Mouse (Mus musculus) lung, embryonic 14.5 days (tissue): ENCODE measurements around the gene Lypd5. TPM values are rescaled to one million over a fixed set of nuclear protein-coding genes. Genes with fewer than 3 reads are reported as not detected.

Source experiments
- ATAC-seq: fragments of 200-750 bp; cut with Nextera tagmentation; 2 replicates; pipeline ENCODE4 v1.8.0; 2017; ENCODE audit warnings: mild to moderate bottlenecking, moderate TSS enrichment, moderate library complexity; ENCODE audit not compliant: insufficient read depth
- DNase-seq: peaks from one replicate; pipeline ENCODE4 v3.0.0-alpha.2; 2015
- H3K27ac ChIP-seq: fragments of 300-500 bp; sonication (generic); 2 replicates; pipeline ENCODE4 v1.5.1; 2014; ENCODE audit warnings: low read depth, mild to moderate bottlenecking, moderate library complexity
- H3K27me3 ChIP-seq: fragments of 300-500 bp; sonication (generic); 2 replicates; pipeline ENCODE4 v1.6.1; 2014; ENCODE audit warnings: low read length, control low read depth; ENCODE audit not compliant: insufficient read depth
- H3K36me3 ChIP-seq: fragments of 300-500 bp; sonication (generic); 2 replicates; pipeline ENCODE4 v1.6.1; 2014; ENCODE audit warnings: control low read depth; ENCODE audit not compliant: insufficient read depth
- H3K4me1 ChIP-seq: fragments of 300-500 bp; sonication (generic); 2 replicates; pipeline ENCODE4 v1.6.1; 2014; ENCODE audit warnings: antibody characterized with exemption, control low read depth; ENCODE audit not compliant: insufficient read depth
- H3K4me2 ChIP-seq: fragments of 300-500 bp; sonication (generic); 2 replicates; pipeline ENCODE4 v1.6.1; 2014; ENCODE audit warnings: mild to moderate bottlenecking
- H3K4me3 ChIP-seq: fragments of 300-500 bp; sonication (generic); 2 replicates; pipeline ENCODE4 v1.5.1; 2014; ENCODE audit warnings: low read depth, low read length
- H3K9ac ChIP-seq: fragments of 300-500 bp; sonication (generic); 2 replicates; pipeline ENCODE4 v1.6.1; 2014
- H3K9me3 ChIP-seq: fragments of 300-500 bp; sonication (generic); 2 replicates; pipeline ENCODE4 v1.6.1; 2016; ENCODE audit warnings: low read depth, low read length, control low read depth
- CTCF ChIP-seq: IDR thresholded peaks from 2 replicates; pipeline ENCODE4 v1.5.1; 2016; ENCODE audit warnings: antibody characterized with exemption, low read depth
- WGBS: fragments of 180-500 bp; shearing (Covaris S2); extraction: QIAGEN DNeasy Blood & Tissue Kit; methylation state at CpG from one replicate; pipeline ENCODE4 v1.1.7; 2014; 5-methylcytosine and 5-hydroxymethylcytosine counted together
- polyA plus RNA-seq: library from polyadenylated mRNA; unstranded; fragments of >200 nt; fragmentation: Nextera tagmentation; extraction: Ambion mirVana; gene quantifications from 2 replicates; pipeline ENCODE4 v1.2.1, GENCODE M21; 2014

The Lypd5 gene
- polyA plus RNA-seq, 1 experiment from 2014 or later = not detected

DNA sequence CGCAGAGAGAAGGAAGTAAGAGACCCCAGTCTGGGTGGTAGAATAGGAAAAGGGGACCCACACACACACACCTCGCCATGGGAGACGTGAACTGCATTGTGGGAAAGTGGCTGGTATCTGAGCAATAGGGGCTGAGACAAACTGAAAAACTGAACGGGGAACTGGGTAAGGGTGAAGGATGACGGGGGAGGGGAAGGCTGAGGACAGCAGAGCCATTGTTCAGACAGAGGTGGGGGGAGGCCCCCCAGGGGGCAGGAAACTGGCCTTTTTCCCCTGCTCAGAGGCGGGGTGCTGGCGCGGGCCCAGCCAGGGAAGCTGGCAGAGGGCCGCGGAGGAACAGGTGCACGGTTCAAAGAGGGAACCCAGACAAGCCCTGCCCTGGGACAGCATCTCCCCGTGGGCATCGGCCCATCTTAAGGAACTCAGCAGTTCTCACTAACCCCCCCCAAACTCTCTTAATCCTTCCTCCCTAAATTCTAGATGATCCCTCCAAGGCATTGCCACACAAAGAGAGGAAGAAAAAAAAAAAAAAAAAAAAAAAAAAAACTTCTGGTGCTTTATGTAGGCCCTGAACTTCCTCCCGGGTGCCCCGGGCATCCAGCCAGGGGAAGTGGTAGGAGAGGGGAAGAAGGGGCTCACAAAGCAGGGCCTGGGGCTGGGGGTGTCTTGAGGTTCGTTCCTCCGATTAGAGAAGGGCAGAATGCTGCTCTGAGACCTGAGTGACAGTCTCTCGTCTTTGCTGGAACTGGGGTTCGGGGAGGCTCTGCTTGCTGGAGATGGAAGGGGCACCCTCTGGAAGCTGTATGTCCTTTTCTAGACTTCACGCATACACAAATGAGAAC is 24.8 kb downstream of the Lypd5 start:
- peaks cover 7% of the 10 kb centered on the region; the same call in 1 of the 2 replicates for H3K27me3 ChIP-seq
- TF ChIP-seq CTCF = no peak
- ATAC-seq (peak; percentile 47), DNase-seq (peak; percentile 67)
- WGBS = 35% methylated on average over 20 of the region's 20 CpGs
- no peaks in the 10 kb centered on the region for H3K9me3 ChIP-seq
- peak overlapping the region; percentile 60 for H3K27ac ChIP-seq
- no peaks in the 10 kb centered on the region for H3K36me3 ChIP-seq
- peaks cover 3% of the 10 kb centered on the region; the same call in 1 of the 2 replicates for H3K4me1 ChIP-seq
- peak overlapping the region; percentile 11; the same call in 1 of the 2 replicates for H3K9ac ChIP-seq
- peak overlapping the region; percentile 47 for H3K4me2 ChIP-seq
- peak overlapping the region; percentile 14; the same call in 1 of the 2 replicates for H3K4me3 ChIP-seq

DNA sequence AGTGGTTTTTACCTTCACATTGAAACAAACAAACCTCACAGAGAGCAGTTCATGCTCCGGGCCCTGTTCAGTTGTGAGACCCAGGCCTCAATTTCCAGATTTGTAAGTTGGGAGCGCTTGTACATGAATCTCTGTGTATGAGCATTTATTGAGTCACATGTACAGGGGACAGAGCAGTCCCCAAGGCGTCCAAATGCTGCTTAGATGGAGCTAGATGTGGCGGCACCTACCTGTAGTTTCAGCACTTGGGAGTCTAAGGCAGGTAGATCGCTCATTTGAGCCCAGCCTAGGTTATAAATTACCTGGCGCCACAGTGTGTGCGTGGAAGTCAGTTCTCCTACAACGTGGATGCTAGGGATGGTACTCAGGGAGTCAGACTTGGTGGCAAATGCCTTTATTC is 27.5 kb downstream of the Lypd5 start:
- H3K4me2 ChIP-seq = no peak overlapping the region

DNA sequence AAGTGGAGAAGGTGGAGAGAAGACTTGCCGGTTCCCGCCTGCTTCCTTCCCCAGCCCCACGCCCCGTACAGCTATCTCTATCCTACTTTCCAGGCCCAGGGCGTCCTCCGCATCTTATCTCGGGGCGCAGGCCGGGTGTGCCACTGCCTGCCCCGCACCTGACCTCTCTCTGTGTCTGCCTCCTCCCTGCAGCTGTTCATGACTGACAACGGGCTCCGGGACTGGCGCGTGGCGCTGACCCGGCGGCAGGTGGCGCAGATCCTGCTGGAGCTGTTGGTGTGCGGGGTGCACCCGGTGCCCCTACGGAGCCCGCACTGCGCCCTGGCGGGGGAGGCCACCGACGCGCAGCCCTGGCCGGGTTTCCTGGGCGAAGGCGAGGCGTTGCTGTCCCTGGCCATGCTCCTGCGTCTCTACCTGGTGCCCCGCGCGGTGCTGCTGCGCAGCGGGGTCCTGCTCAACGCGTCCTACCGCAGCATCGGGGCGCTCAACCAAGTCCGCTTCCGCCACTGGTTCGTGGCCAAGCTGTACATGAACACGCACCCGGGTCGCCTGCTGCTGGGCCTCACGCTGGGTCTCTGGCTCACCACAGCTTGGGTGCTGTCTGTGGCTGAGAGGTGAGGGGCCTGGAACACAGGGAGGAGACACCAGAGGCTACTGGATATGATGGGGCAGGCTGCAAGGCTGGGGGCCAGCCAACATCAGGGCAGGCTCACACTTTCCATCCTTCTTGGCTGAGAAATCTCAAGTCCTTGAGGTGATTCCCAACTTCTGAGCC is 28.3 kb downstream of the Lypd5 start:
- ATAC-seq (peak; percentile 78), DNase-seq (peak; percentile 55)
- Histone ChIP-seq H3K4me3 (peak overlapping the region; percentile 18), H3K27ac (peak overlapping the region; percentile 24; the same call in 1 of the 2 replicates), H3K9ac (peak overlapping the region; percentile 40), H3K4me1 (peaks cover 3% of the 10 kb centered on the region; the same call in 1 of the 2 replicates), H3K27me3 (peaks cover 7% of the 10 kb centered on the region; the same call in 1 of the 2 replicates), H3K9me3 (no peaks in the 10 kb centered on the region), H3K36me3 (no peaks in the 10 kb centered on the region), H3K4me2 (peak overlapping the region; percentile 57)
- WGBS = 4% methylated on average over 49 of the region's 49 CpGs
- peak; percentile 47; the same call in 1 of the 2 replicates for TF ChIP-seq CTCF

More for the DNA sequence above, 27.5 kb downstream of the Lypd5 start:
- H3K27me3 ChIP-seq = peaks cover 7% of the 10 kb centered on the region; the same call in 1 of the 2 replicates
- H3K36me3 ChIP-seq = no peaks in the 10 kb centered on the region
- H3K27ac ChIP-seq = peak overlapping the region; percentile 7; the same call in 1 of the 2 replicates
- no peaks in the 10 kb centered on the region for H3K9me3 ChIP-seq
- no peak overlapping the region for H3K9ac ChIP-seq
- H3K4me1 ChIP-seq = peaks cover 3% of the 10 kb centered on the region; the same call in 1 of the 2 replicates
- no peak for TF ChIP-seq CTCF
- ATAC-seq (no peak), DNase-seq (no peak)
- 83% methylated on average over 8 of the region's 8 CpGs for WGBS
- H3K4me3 ChIP-seq = no peak overlapping the region

DNA sequence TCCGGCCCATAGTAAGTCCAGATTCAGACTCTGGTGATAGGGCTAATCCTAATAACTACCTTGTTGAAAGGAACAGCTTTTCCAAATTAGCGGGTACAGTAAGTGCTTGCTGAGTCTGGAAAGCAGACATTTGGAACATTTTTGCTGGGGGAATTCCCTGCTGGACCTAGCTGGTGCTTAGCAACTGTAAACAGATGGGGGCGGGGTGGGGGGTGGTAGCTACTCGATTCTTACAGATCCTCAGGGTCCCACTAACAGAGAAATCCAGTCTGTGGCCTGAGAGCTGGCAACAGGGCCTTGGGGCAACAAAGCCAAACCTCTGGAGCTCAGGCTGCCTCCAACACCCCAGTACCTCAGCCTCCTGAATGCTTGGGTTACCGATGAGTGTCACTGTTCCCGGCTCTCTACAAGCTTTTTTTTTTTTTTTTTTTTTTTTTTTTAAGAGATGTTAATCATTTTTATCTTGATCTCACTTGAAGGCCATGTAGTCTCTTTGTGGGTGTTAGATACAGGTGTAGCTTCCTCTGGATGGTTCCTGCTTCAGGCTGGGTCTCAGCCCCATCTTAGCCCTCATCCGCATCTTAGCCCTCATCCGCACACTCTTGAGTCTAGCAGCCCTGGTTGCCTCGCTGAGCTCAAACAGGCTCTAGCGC is 29.2 kb downstream of the Lypd5 start:
- no peak overlapping the region for H3K4me2 ChIP-seq
- no peak overlapping the region for H3K4me3 ChIP-seq
- H3K4me1 ChIP-seq = no peaks in the 10 kb centered on the region
- ATAC-seq = no peak
- H3K36me3 ChIP-seq = no peaks in the 10 kb centered on the region
- 61% methylated on average over 10 of the region's 10 CpGs for WGBS
- DNase-seq = no peak
- no peak overlapping the region for H3K9ac ChIP-seq
- no peaks in the 10 kb centered on the region for H3K9me3 ChIP-seq
- H3K27ac ChIP-seq = no peak overlapping the region
- TF ChIP-seq CTCF = no peak
- peaks cover 7% of the 10 kb centered on the region; the same call in 1 of the 2 replicates for H3K27me3 ChIP-seq

DNA sequence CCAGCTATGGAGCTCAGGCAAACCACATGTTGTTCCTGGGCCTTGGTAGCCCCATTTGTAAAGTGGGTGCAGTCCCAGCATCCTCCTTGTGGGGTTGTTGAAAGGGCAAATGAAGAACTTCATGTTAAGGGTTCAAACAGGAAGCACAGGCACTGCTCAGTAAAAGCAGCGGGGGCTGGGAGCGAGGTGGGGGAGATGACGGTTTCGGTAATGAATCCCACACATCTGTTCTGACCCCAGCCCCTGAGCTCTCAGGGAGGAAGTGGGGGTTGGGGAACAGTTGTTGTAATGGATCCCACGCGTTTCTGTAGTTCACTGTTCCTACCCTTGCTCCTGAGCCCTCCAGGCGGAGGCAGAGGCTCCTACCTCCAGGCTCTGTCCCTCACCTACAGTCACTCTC is 30.9 kb downstream of the Lypd5 start:
- H3K4me2 ChIP-seq = no peak overlapping the region
- TF ChIP-seq CTCF = no peak
- H3K4me3 ChIP-seq = no peak overlapping the region
- no peak overlapping the region for H3K9ac ChIP-seq
- 46% methylated on average over 7 of the region's 7 CpGs for WGBS
- DNase-seq (no peak), ATAC-seq (no peak)
- H3K4me1 ChIP-seq = no peaks in the 10 kb centered on the region
- no peak overlapping the region for H3K27ac ChIP-seq
- peaks cover 7% of the 10 kb centered on the region; the same call in 1 of the 2 replicates for H3K27me3 ChIP-seq
- H3K9me3 ChIP-seq = no peaks in the 10 kb centered on the region
- H3K36me3 ChIP-seq = no peaks in the 10 kb centered on the region

DNA sequence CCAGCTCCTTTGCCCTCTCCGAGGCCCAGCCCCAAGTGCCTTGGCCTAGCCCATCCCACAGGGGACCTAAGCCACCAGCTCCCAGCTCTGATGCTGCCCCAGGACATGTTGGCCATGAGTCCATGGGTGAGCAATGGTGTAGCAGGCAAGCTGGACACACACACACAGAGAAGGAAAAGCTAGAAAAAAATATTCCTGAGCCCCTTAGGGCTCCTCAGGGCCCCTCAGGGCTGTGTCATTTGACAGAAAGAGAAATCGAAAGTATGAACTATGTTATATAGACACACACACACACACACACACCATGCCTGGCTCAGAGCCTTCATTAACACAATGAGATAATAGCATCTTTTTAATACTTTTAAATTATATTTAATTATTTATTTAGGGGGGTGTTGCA is 31.4 kb downstream of the Lypd5 start:
- Histone ChIP-seq H3K27me3 (peaks cover 7% of the 10 kb centered on the region; the same call in 1 of the 2 replicates), H3K4me2 (no peak overlapping the region), H3K27ac (no peak overlapping the region), H3K4me1 (no peaks in the 10 kb centered on the region), H3K9me3 (no peaks in the 10 kb centered on the region), H3K36me3 (no peaks in the 10 kb centered on the region), H3K9ac (no peak overlapping the region), H3K4me3 (no peak overlapping the region)
- WGBS = 70% methylated on average over 2 of the region's 2 CpGs
- no peak for ATAC-seq
- no peak for TF ChIP-seq CTCF
- no peak for DNase-seq
